Mouse (Mus musculus) G1E (cell line): ENCODE data around the gene Depdc7. TPM values are rescaled to one million over a fixed set of nuclear protein-coding genes. Genes with fewer than 3 reads are reported as not detected.
A peak's percentile ranks its signal among the peaks of the same experiment; 100 is the strongest.

ENCODE experiments used
- ATAC-seq: 2 replicates; pipeline ENCODE4 v1.8.0; 2016; ENCODE audit warnings: mild to moderate bottlenecking; ENCODE audit not compliant: insufficient number of reproducible peaks, poor library complexity, low FRiP score, severe bottlenecking; ENCODE audit errors: extremely low read depth
- DNase-seq: peaks from one replicate; pipeline ENCODE4 v3.0.0; 2012; ENCODE audit warnings: low spot score
- H3K27me3 ChIP-seq: 2 replicates; pipeline ENCODE4 v1.6.1; 2012; ENCODE audit warnings: mild to moderate bottlenecking, low read length, inconsistent platforms; ENCODE audit not compliant: insufficient read depth
- H3K36me3 ChIP-seq: replicated peaks from 2 replicates; pipeline ENCODE3; 2012; ENCODE audit warnings: mild to moderate bottlenecking, inconsistent platforms
- H3K4me1 ChIP-seq: 2 replicates; pipeline ENCODE4 v1.6.1; 2012; ENCODE audit warnings: low read depth, low read length, inconsistent platforms, mixed read lengths; ENCODE audit not compliant: insufficient read depth
- H3K4me3 ChIP-seq: 2 replicates; pipeline ENCODE4 v1.5.1; 2012; ENCODE audit warnings: low read depth, mild to moderate bottlenecking, inconsistent platforms, low read length, moderate library complexity, mixed read lengths
- H3K9me3 ChIP-seq: replicated peaks from 2 replicates; pipeline ENCODE4 v1.6.1; 2012; ENCODE audit warnings: inconsistent platforms
- CTCF ChIP-seq: IDR thresholded peaks from 2 replicates; pipeline ENCODE4 v1.5.1; 2012; ENCODE audit warnings: low read depth, low read length, inconsistent platforms, mixed read lengths
- GATA1 ChIP-seq: IDR thresholded peaks from 2 replicates; pipeline ENCODE4 v1.6.1; 2012; ENCODE audit warnings: borderline replicate concordance, low read length, inconsistent platforms, mixed read lengths
- GATA2 ChIP-seq: IDR thresholded peaks from 2 replicates; pipeline ENCODE4 v1.6.1; 2012; ENCODE audit warnings: low read depth, low read length, inconsistent platforms, borderline replicate concordance
- POLR2AphosphoS5 ChIP-seq: IDR thresholded peaks from 2 replicates; pipeline ENCODE4 v1.6.1; 2012; ENCODE audit warnings: low read depth, low read length, inconsistent platforms; ENCODE audit not compliant: insufficient replicate concordance
- TAL1 ChIP-seq: conservative IDR thresholded peaks from 2 replicates; pipeline ENCODE4 v1.6.1; 2012; ENCODE audit warnings: low read depth, low read length, inconsistent platforms, mixed read lengths
- polyA plus RNA-seq: library from polyadenylated mRNA; stranded (reverse); fragments of >175 nt; gene quantifications from 2 replicates; pipeline ENCODE4 v1.2.3, GENCODE M21; 2012
- total RNA-seq, 2 experiments: library from RNA; stranded (forward) in 1 of 2; stranded (reverse) in 1 of 2; fragments of 200-1000 nt in 1 of 2; fragments of >200 nt in 1 of 2; fragmentation: Nextera tagmentation in 1 of 2; gene quantifications; 2 replicates each; pipeline ENCODE4 v1.2.3; 2014 to 2017

The Depdc7 gene
- total and polyA plus RNA-seq, 3 experiments, result 1.4 to 7.0 (median 2.4) TPM

DNA sequence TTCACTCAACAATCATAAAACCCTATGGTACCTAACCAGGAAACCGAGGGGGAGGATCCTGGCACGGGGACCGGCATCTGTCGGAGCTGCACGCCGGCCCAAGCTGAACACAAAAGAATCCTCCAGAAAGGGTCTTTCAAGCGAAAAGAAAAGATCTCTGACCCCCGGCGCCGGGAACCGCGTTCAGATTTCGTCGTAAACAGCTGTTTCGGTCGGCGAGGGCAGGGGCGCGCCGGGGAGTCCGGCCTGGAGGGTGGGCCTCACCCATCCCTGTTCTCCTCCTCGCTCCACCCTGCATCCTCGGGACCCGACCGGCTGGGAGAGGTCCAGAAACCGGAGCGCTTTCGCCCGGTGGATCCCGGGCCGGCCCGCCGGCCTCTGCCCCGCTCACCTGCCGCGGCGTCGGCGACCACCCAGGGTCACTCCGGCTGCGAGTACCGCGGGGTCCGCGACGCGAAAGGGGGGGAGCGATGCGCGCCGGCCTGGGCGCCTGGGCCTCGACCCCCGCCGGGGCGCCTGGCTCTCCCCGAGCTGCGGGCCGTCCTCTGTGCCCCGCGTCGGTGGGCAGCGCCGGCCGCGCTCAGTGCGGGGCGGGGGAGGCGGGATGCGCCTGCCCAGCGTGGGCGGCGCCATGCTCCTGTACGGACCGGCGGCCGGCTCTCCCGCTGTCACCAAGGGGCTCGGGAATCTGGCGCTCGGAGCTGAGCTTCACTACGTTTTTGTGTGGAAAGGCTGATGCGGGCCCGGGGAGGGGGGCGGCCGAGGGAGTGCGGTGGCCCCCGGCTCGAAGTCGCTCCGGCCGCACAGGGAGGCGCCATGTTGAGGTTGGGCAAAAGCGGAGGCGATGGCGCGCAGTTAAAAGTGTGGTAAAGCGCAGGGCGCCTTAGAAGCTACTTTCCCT lies 30.8 kb downstream of the Depdc7 start, which contains the start of gene Tcp11l1:
Gene Tcp11l1, minus strand, starts transcription at position 585 of the 901 bp plus-strand sequence.
- no peaks in the 10 kb centered on the region for H3K9me3 ChIP-seq
- TF ChIP-seq TAL1, result no peak
- TF ChIP-seq POLR2AphosphoS5, result no peak
- TF ChIP-seq CTCF, result no peak
- TF ChIP-seq GATA1, result no peak
- no peak for TF ChIP-seq GATA2
- no peak for ATAC-seq
- H3K27me3 ChIP-seq, result peaks cover 2% of the 10 kb centered on the region; the same call in 1 of the 2 replicates
- peak within 1 kb of the TSS; percentile 75 for H3K4me3 ChIP-seq
- H3K4me1 ChIP-seq, result peaks cover 12% of the 10 kb centered on the region
- H3K36me3 ChIP-seq, result no peaks in the 10 kb centered on the region
- DNase-seq, result peak; percentile 20

DNA sequence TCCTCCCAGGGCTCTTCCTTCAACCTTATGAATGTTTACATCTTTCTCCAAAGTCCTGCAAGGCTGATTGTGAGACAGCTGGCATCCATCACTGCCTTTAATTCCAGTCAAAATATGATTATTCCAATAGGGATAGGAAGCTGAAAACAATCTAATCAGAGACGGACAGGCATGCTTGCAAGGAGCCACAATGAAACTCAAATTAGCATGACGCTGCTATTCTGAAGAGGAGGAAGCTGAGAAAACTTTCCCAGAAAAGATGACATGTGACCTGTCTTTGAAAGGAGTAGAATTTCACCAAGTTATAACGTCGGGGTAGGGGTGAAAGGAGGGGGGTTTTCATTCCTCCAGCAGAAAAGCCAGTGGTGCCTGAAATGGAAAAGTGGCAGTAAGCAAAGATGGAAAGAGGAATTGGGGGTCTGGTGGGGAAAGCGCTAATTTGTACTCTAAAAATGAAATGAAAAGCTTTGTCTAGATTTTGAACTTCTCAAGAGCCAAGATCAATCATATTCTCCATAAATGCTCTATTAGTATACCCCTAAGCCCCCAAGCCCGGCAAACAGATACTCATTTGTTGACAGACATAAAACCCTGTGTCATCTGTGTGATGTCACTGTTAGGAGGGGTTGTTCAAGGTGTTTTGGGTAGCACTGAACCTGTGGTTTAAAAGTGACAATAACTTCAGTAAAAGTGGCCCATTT lies 31.9 kb downstream of the Depdc7 start:
- no peak for DNase-seq
- H3K27me3 ChIP-seq, result peaks cover 2% of the 10 kb centered on the region; the same call in 1 of the 2 replicates
- no peaks in the 10 kb centered on the region for H3K9me3 ChIP-seq
- no peaks in the 10 kb centered on the region for H3K36me3 ChIP-seq
- peak; percentile 55; the same call in 1 of the 2 replicates for ATAC-seq
- H3K4me3 ChIP-seq, result no peak overlapping the region
- H3K4me1 ChIP-seq, result peaks cover 12% of the 10 kb centered on the region
- TF ChIP-seq GATA2 (no peak), CTCF (no peak), GATA1 (no peak), TAL1 (no peak), POLR2AphosphoS5 (no peak)

DNA sequence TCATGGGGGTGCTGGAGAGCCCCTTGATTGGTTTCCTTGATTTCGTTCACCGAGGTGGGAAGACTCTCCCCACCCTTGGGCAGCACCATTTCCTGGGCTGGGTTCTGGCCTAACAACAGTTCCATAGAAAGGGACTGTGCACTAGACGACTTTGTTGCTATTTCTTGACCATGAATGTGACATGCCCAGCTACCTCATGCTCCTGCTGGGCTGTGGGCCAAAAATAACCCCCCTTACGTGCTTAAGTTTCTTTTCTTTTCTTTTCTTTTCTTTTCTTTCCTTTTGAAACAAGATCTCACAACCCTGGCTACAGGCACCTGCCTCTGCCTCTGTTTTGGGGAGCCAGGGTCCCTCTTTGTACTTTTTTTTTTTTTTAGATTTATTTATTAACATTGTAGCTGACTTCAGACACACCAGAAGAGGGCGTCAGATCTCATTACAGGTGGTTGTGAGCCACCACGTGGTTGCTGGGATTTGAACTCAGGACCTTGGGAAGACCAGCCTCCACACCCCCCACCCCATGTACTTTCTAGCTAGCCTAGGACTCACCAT lies 32.8 kb downstream of the Depdc7 start:
- ATAC-seq (no peak), DNase-seq (no peak)
- Histone ChIP-seq H3K36me3 (no peaks in the 10 kb centered on the region), H3K4me1 (peaks cover 12% of the 10 kb centered on the region), H3K9me3 (no peaks in the 10 kb centered on the region), H3K27me3 (peaks cover 2% of the 10 kb centered on the region), H3K4me3 (no peak overlapping the region)
- TF ChIP-seq GATA2 (no peak), TAL1 (no peak), GATA1 (no peak), POLR2AphosphoS5 (no peak)

DNA sequence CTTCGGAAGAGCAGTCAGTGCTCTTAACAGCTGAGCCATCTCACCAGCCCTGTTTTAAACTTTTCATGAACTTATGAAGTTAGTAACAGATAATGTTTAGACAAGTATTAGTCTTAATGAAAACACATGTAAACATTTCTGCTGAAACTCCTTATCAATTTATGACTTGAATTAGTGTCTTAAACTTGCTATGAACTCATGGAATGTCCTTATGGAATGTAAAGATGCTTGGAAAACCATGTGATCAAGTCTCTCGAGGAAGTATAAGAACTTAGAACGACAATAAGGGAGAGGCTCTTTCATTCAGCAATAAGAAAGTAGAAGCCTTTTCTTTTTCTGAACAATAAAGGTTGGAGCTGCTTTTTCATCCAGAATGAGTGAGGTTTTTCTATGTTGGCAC lies 38.3 kb downstream of the Depdc7 start:
- Histone ChIP-seq H3K9me3 (no peaks in the 10 kb centered on the region), H3K27me3 (no peaks in the 10 kb centered on the region; the same call in 1 of the 2 replicates), H3K4me3 (no peak overlapping the region), H3K4me1 (no peaks in the 10 kb centered on the region), H3K36me3 (no peaks in the 10 kb centered on the region)
- ATAC-seq (no peak), DNase-seq (no peak)
- no peak for TF ChIP-seq POLR2AphosphoS5
- no peak for TF ChIP-seq GATA2
- TF ChIP-seq GATA1, result no peak
- TF ChIP-seq TAL1, result no peak
- TF ChIP-seq CTCF, result no peak

DNA sequence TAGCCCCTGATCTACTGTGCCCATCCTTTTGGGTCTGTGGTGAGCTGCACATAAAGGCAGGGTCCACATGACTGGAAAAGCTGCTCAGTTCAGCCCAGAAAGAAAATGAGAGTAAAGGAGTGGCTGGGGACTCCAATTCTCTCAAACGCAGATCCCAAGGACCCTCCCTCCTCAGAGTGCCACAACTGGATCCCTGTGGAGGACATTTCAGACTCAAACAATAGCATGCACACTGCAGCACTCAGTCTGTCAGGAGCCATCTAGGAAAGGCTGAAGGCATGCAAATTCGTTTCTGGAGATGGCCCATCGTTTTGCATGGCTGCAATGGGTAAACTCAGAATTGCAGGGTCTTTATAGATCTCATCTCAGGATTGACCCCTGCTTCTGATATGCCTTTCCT lies 39.5 kb downstream of the Depdc7 start:
- H3K4me3 ChIP-seq, result no peak overlapping the region
- H3K27me3 ChIP-seq, result no peaks in the 10 kb centered on the region; the same call in none of the 2 replicates
- no peak for DNase-seq
- no peak for ATAC-seq
- no peak for TF ChIP-seq POLR2AphosphoS5
- TF ChIP-seq GATA1, result no peak
- TF ChIP-seq GATA2, result no peak
- no peak for TF ChIP-seq CTCF
- no peak for TF ChIP-seq TAL1
- no peaks in the 10 kb centered on the region for H3K36me3 ChIP-seq
- no peaks in the 10 kb centered on the region for H3K9me3 ChIP-seq
- H3K4me1 ChIP-seq, result no peaks in the 10 kb centered on the region

DNA sequence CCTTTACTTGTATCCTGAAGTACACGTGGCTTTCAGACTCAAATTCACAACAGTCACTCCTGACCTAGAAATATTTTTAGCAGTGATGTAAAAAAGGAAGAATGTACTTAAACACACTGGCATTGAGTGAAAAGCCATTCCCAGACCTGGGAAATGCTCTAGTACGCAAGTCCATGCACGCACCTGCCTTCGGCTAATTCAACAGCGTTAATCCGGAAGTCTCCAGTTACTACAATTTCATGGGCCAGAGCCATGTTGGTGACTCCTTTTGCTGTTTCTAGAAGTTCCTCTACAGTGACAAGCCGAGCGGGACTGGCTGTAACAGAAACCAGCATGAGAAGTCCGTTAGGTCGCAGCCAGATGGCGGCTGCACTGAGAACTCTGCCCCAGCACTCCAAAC lies 43.0 kb downstream of the Depdc7 start:
- DNase-seq (no peak), ATAC-seq (no peak)
- no peaks in the 10 kb centered on the region for H3K36me3 ChIP-seq
- H3K4me1 ChIP-seq, result no peaks in the 10 kb centered on the region
- TF ChIP-seq GATA2 (no peak), CTCF (no peak), GATA1 (no peak), TAL1 (no peak), POLR2AphosphoS5 (no peak)
- H3K4me3 ChIP-seq, result no peak overlapping the region
- H3K9me3 ChIP-seq, result no peaks in the 10 kb centered on the region
- H3K27me3 ChIP-seq, result no peaks in the 10 kb centered on the region; the same call in none of the 2 replicates
